Mouse (Mus musculus) C2C12 (cell line): ENCODE results near the gene Hmgcs2.

Experiments used
- CEBPB ChIP-seq: IDR thresholded peaks from one replicate; pipeline ENCODE4 v1.6.1; 2011; ENCODE audit warnings: low read depth, mild to moderate bottlenecking, control low read depth, moderate library complexity
- CTCF ChIP-seq: IDR thresholded peaks from one replicate; pipeline ENCODE4 v1.5.1; 2011; ENCODE audit not compliant: control insufficient read depth, insufficient read depth, insufficient read length
- MAX ChIP-seq: IDR thresholded peaks from one replicate; pipeline ENCODE4 v1.6.1; 2011; ENCODE audit warnings: mild to moderate bottlenecking, control low read depth
- MYOD1 ChIP-seq: IDR thresholded peaks from one replicate; pipeline ENCODE4 v1.6.1; 2011; ENCODE audit warnings: low read depth; ENCODE audit not compliant: control insufficient read depth, insufficient read length
- USF1 ChIP-seq: IDR thresholded peaks from one replicate; pipeline ENCODE4 v1.6.1; 2011; ENCODE audit warnings: low read depth, mild to moderate bottlenecking, control low read depth, moderate library complexity

DNA sequence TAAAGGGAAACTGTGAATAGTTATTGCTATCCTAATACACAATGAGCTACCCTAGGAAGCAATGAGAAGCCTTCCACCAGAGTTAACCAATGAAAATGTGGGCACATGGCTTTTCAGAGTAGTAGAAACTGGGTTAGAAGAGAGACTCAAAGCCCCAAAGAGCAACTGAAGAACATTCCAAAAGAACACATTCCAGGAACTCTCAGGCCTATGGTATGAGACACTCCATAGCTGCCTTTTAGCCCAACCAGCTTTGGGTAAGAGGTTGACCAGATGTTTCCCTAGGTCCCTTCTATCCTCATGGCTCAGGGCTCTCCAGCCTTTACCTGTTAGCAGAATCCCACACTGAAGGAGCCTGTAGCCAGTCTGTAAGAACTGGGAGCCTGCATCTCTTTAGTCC lies 46.7 kb upstream of the Hmgcs2 start:
- TF ChIP-seq CTCF (no peak), CEBPB (no peak), MAX (no peak), USF1 (no peak), MYOD1 (no peak)
